Mouse (Mus musculus) hindbrain, postnatal 0 days (tissue): Measurements from ENCODE around the gene Folr2. TPM values are rescaled to one million over a fixed set of nuclear protein-coding genes. Genes with fewer than 3 reads are reported as not detected.

Source experiments
- ATAC-seq: fragments of 200-750 bp; cut with Nextera tagmentation; 2 replicates; pipeline ENCODE4 v1.8.0; 2017; ENCODE audit warnings: mild to moderate bottlenecking, moderate TSS enrichment, moderate library complexity
- DNase-seq: peaks from one replicate; pipeline ENCODE4 v3.0.0-alpha.2; 2015; ENCODE audit warnings: low spot score
- H3K27ac ChIP-seq: fragments of 300-500 bp; sonication (generic); 2 replicates; pipeline ENCODE4 v1.5.1; 2014; ENCODE audit warnings: mild to moderate bottlenecking
- H3K27me3 ChIP-seq: fragments of 300-500 bp; sonication (generic); 2 replicates; pipeline ENCODE4 v1.6.1; 2014; ENCODE audit warnings: low read length, mixed read lengths; ENCODE audit not compliant: insufficient read depth
- H3K36me3 ChIP-seq: fragments of 300-500 bp; sonication (generic); 2 replicates; pipeline ENCODE4 v1.6.1; 2014; ENCODE audit warnings: low read length, mixed read lengths; ENCODE audit not compliant: insufficient read depth
- H3K4me1 ChIP-seq: fragments of 300-500 bp; sonication (generic); 2 replicates; pipeline ENCODE4 v1.6.1; 2014; ENCODE audit warnings: antibody characterized with exemption, low read length, mixed read lengths; ENCODE audit not compliant: insufficient read depth
- H3K4me2 ChIP-seq: fragments of 300-500 bp; sonication (generic); 2 replicates; pipeline ENCODE4 v1.6.1; 2014; ENCODE audit warnings: low read depth, mild to moderate bottlenecking, low read length, moderate library complexity, mixed read lengths
- H3K4me3 ChIP-seq: fragments of 300-500 bp; sonication (generic); 2 replicates; pipeline ENCODE4 v1.5.1; 2014; ENCODE audit warnings: low read length
- H3K9ac ChIP-seq: fragments of 300-500 bp; sonication (generic); replicated peaks from 2 replicates; pipeline ENCODE4 v1.6.1; 2014; ENCODE audit warnings: mild to moderate bottlenecking, low read length, moderate library complexity, mixed read lengths
- H3K9me3 ChIP-seq: fragments of 300-500 bp; sonication (generic); 2 replicates; pipeline ENCODE4 v1.6.1; 2016; ENCODE audit warnings: low read length, mixed read lengths
- CTCF ChIP-seq: IDR thresholded peaks from 2 replicates; pipeline ENCODE4 v1.5.1; 2016; ENCODE audit warnings: antibody characterized with exemption, control low read depth, low read depth
- WGBS: fragments of 180-500 bp; shearing (Covaris S2); extraction: QIAGEN DNeasy Blood & Tissue Kit; methylation state at CpG from one replicate; pipeline ENCODE4 v1.1.7; 2014; 5-methylcytosine and 5-hydroxymethylcytosine counted together
- polyA plus RNA-seq: library from polyadenylated mRNA; unstranded; fragments of >200 nt; fragmentation: Nextera tagmentation; extraction: Ambion mirVana; gene quantifications from 2 replicates; pipeline ENCODE4 v1.2.1, GENCODE M21; 2015
- total RNA-seq: library from RNA; depleted of rRNA; stranded (reverse); fragments of >200 nt; gene quantifications from 2 replicates; pipeline ENCODE4 v1.2.3, GENCODE M21; 2014

The Folr2 gene
- total and polyA plus RNA-seq, 2 experiments from 2014 or later = 1.8 to 2.2 TPM

DNA sequence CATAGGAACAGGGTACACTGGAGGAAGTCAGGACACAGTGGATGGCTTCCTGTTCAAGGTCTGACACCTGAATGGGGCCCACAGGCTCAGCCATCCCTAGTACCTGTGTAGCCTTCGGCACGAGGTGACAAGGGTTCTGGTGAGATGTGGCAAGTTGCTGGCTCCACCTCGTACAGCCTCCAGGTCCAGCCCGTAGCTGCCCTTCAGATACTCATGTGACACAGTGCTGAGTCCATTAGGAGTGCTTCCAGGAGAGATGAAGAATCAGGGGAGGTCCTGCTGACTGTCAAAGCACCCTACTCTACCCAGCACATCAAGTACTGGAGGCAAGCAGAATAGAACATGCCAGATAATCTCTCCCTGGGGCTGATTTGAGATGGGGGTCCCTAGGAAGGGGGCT lies 24.6 kb downstream of the Folr2 start:
- H3K4me3 ChIP-seq = no peak overlapping the region
- H3K9me3 ChIP-seq = no peaks in the 10 kb centered on the region
- no peak for TF ChIP-seq CTCF
- H3K27ac ChIP-seq = no peak overlapping the region
- H3K27me3 ChIP-seq = no peaks in the 10 kb centered on the region
- no peak for DNase-seq
- H3K4me2 ChIP-seq = no peak overlapping the region
- no peaks in the 10 kb centered on the region for H3K4me1 ChIP-seq
- peaks cover 17% of the 10 kb centered on the region for H3K36me3 ChIP-seq
- no peak overlapping the region for H3K9ac ChIP-seq
- no peak for ATAC-seq
- WGBS = 91% methylated on average over 4 of the region's 4 CpGs

DNA sequence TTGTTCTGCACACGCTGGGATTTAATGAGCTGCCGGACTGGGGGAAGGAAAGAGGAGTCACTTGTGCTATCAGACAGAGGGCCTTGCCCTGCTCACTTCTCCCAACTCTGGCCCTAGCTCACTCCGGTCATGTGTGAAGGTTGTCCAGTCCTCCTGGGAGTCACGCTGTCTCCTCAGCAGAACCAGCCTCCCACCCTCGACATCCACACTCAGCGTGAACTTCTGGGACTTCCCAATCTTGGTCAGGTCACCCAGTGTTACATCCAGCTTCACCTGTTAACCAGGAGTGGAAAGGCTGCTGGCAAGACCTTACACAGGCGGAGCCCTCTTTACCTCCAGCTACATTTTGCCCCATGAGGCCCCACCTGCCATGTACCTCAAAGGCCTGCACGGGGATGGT lies 25.6 kb downstream of the Folr2 start:
- H3K27me3 ChIP-seq = no peaks in the 10 kb centered on the region
- no peak overlapping the region for H3K4me2 ChIP-seq
- peaks cover 17% of the 10 kb centered on the region for H3K36me3 ChIP-seq
- H3K4me3 ChIP-seq = no peak overlapping the region
- 88% methylated on average over 8 of the region's 8 CpGs for WGBS
- ATAC-seq (no peak), DNase-seq (no peak)
- TF ChIP-seq CTCF = no peak
- H3K9me3 ChIP-seq = no peaks in the 10 kb centered on the region
- no peaks in the 10 kb centered on the region for H3K4me1 ChIP-seq
- no peak overlapping the region for H3K9ac ChIP-seq
- H3K27ac ChIP-seq = no peak overlapping the region

DNA sequence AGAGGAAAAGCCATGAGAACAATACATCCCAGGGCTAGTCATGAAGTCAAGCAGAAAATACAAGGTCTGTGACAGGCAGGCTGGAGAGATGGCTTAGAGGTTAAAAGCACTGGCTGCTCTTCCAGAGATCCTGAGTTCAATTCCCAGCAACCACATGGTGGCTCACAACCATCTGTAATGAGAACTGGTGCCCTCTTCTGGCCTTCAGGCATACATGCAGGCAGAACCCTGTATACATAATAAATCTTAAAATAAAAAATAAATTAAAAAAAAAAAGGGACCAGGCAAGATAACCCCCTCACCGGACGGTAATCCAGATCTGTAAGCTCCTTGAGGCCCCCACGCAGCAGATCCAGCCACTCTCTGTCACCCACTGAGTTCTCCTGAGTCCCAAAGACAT lies 26.6 kb downstream of the Folr2 start:
- no peaks in the 10 kb centered on the region for H3K4me1 ChIP-seq
- no peak overlapping the region for H3K4me3 ChIP-seq
- TF ChIP-seq CTCF = no peak; the same call in 1 of the 2 replicates
- H3K27ac ChIP-seq = no peak overlapping the region
- no peaks in the 10 kb centered on the region for H3K9me3 ChIP-seq
- no peaks in the 10 kb centered on the region for H3K27me3 ChIP-seq
- ATAC-seq = no peak
- DNase-seq = no peak
- 99% methylated on average over 3 of the region's 3 CpGs for WGBS
- peaks cover 17% of the 10 kb centered on the region for H3K36me3 ChIP-seq
- no peak overlapping the region for H3K4me2 ChIP-seq
- no peak overlapping the region for H3K9ac ChIP-seq

DNA sequence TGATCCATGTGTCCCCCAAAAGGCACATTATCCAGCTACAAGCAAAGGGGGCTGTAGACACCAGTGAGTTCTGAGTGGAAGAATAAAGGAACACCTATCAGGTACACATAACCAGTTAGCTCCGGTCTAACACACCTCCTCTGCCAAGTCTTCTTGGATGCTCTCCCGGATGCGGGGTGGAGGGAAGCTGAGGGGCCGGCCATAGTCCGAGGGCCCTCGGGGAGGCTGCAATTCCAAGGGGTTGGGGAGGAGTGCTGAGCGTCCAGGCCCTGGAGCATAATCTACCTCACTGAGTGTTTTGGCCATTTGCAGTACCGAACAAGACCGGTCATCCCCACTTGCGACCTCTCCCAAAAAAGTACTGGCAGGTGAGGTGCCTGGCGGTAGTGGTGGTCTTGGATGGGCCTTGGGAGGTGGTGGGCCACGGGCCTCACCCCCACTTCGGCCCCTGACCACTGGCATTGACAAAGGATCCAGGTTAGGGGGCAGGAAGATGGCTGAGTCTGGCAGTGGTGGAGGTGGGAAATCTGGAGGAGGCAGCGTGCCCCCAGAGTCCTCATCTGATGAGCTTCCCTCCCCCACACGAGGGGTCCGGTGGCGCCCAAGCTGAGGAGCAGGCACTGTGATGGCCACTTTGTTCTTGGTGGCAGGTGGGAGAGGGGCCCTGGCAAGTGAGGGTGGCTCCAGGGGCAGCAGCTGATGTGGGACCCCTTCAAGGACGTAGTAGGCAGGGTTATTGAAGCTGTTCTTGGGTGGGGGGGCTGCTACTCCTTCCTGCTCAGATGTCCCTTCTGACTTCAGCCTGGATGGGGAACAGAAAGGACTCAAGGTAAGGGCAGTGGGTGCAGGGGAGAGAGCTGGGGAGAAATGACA lies 33.0 kb downstream of the Folr2 start:
- no peak overlapping the region for H3K9ac ChIP-seq
- 73% methylated on average over 18 of the region's 18 CpGs for WGBS
- no peak for TF ChIP-seq CTCF
- no peak overlapping the region for H3K4me3 ChIP-seq
- H3K27me3 ChIP-seq = peaks cover 34% of the 10 kb centered on the region
- DNase-seq (no peak), ATAC-seq (no peak)
- no peak overlapping the region for H3K27ac ChIP-seq
- H3K4me1 ChIP-seq = peaks cover 8% of the 10 kb centered on the region
- H3K9me3 ChIP-seq = no peaks in the 10 kb centered on the region
- peaks cover 13% of the 10 kb centered on the region; the same call in 1 of the 2 replicates for H3K36me3 ChIP-seq
- H3K4me2 ChIP-seq = no peak overlapping the region

DNA sequence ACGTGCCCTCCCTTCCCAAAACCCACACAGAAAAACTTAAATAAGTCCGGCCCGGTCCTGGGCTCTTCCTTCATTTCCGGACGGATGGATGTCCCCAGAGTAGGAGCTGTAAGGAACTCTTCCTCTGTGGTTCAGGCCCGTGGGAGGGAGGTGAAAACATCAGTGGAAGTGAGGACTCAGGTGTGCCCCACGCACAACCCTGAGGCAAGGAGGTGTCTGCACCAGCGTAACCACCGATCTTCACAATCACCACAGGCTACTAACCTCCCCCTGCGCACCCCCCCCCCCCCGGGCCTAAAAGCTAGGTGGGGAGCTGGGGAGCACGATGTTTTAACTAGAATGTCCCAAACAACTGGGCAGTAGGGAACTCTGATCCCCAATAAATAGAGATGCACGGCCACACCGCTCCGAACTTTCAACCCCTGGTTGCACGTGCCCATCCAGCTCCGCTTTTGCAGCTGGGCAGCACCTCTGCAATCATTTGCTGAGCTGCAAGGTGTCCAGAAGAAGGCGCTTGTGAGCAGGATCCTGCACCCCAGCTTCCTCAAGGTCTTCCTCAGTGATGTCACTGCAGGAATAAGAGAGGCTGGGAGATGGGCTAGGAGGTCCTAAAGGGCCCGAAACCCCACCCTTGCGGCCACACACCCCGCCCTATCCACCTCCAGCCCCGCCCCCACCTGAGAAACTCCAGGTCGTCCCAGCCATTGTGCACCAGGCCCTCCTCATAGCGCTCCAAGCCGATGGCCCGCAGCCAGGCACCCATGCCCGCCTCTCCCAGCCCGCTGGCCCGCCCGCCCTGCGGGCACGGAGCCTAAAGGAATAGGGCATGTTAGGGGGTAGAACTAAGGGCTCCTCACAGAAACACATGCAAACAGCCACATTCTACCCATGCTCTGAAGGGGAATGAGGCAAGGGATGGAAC lies 33.9 kb downstream of the Folr2 start:
- Histone ChIP-seq H3K4me1 (peaks cover 8% of the 10 kb centered on the region), H3K27me3 (peaks cover 43% of the 10 kb centered on the region), H3K4me2 (no peak overlapping the region), H3K27ac (no peak overlapping the region), H3K4me3 (no peak overlapping the region), H3K9ac (no peak overlapping the region), H3K36me3 (peaks cover 4% of the 10 kb centered on the region; the same call in 1 of the 2 replicates), H3K9me3 (no peaks in the 10 kb centered on the region)
- no peak for DNase-seq
- 34% methylated on average over 32 of the region's 32 CpGs for WGBS
- peak; percentile 55 for TF ChIP-seq CTCF
- ATAC-seq = peak; percentile 24; the same call in 1 of the 2 replicates

DNA sequence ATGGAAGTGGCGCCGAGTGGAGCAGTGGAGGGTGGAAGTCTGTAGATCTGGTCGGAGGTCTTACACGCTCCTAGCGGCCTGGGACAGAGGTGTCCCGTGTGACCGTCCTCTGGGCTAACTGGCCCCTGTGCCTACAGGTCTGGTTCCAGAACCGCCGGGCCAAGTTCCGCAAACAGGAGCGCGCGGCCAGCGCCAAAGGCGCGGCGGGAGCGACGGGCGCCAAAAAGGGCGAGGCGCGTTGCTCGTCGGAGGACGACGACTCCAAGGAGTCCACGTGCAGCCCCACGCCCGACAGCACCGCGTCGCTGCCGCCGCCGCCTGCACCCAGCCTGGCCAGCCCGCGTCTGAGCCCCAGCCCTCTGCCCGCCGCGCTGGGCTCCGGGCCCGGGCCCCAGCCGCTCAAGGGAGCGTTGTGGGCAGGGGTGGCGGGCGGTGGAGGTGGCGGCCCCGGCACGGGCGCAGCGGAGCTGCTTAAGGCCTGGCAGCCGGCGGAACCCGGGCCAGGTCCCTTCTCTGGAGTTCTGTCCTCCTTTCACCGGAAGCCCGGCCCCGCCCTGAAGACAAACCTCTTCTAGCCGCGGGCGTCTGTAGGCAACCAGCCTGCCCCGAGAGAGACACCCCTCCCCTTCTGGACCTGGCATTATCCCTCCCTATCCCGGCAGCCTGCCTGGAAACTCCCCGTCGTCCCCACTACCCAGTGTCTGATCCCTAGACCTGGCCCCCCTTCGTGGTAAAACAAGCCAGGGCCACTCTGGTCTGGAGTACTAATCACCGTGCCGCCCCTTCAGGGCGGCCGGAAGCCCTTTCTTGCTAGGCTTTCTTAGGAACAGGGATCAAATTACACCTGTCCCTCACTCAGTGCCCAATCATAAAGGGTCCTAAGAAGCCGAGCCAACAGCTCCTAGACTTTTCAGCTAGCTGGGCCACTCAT lies 35.2 kb downstream of the Folr2 start:
- Histone ChIP-seq H3K4me1 (peaks cover 8% of the 10 kb centered on the region), H3K27ac (no peak overlapping the region), H3K4me3 (peak overlapping the region; percentile 36), H3K36me3 (no peaks in the 10 kb centered on the region), H3K4me2 (peak overlapping the region; percentile 59), H3K9me3 (no peaks in the 10 kb centered on the region), H3K27me3 (peaks cover 55% of the 10 kb centered on the region), H3K9ac (no peak overlapping the region)
- ATAC-seq = peak; percentile 53
- DNase-seq = peak; percentile 43
- no peak for TF ChIP-seq CTCF
- WGBS = 1% methylated on average over 67 of the region's 71 CpGs
